Mouse (Mus musculus): ENCODE measurements at regions not wholly inside any gene's neighbourhood (a gene's known extent, or its start where the extent isn't known, plus 50 kb on each side); places are given as distances from the start of the nearest gene placed in this dataset.

DNA sequence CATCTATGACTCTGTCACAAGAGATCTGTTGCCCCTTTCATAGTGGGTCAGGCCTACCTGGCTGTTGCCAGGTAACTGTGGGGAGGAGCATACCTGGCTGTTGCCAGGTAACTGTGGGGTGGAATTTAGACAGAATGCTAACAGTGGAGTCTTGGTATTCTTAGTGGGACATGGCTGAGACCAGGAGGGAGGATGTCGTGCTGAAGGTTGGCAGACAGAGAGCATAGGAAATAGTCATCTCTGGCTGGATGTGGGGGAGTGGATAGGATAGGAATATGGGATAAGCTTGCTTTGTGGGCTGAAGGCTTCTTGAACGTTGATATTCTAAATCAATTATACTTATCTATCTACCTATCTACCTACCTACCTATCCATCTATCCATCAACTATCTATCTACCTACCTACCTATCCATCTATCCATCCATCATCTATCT, 79.2 kb upstream of the Cpsf6 start:
- TF ChIP-seq CTCF (IDR thresholded peaks at IDR 0.05; ENCODE audit: borderline replicate concordance, insufficient read depth, low read length) (no peak), POLR2A (IDR thresholded peaks at IDR 0.05; ENCODE audit: low read depth, low read length) (no peak)
